Mouse (Mus musculus) ZHBTc4 (cell line): Measurements from ENCODE around the gene Ovol2.
A peak's percentile ranks its signal among the peaks of the same experiment; 100 is the strongest.

ENCODE experiments used
- DNase-seq: peaks from one replicate; pipeline ENCODE4 v3.0.0-alpha.2; 2011; ENCODE audit warnings: low read depth, low spot score

The Ovol2 gene

GRCm38 (mm10) chr2:144268446-144269305 lies 63.3 kb downstream of the Ovol2 start:
- no peak for DNase-seq

GRCm38 (mm10) chr2:144267731-144268015 lies 64.3 kb downstream of the Ovol2 start:
- DNase-seq: no peak

- peak; percentile 48 for DNase-seq
Measured at GRCm38 (mm10) chr2:144267004-144267730, 64.8 kb downstream of the Ovol2 start.

- DNase-seq: peak; percentile 60
Measured at GRCm38 (mm10) chr2:144265916-144266683, 65.8 kb downstream of the Ovol2 start.

GRCm38 (mm10) chr2:144265120-144265488 lies 66.8 kb downstream of the Ovol2 start:
- no peak for DNase-seq

GRCm38 (mm10) chr2:144264398-144265119 lies 67.4 kb downstream of the Ovol2 start:
- peak; percentile 47 for DNase-seq

GRCm38 (mm10) chr2:144262837-144263236 lies 69.1 kb downstream of the Ovol2 start:
- DNase-seq: no peak
